Comparison of ENCODE assay signal across 26 mouse cellular contexts in the genomic region with DNA sequence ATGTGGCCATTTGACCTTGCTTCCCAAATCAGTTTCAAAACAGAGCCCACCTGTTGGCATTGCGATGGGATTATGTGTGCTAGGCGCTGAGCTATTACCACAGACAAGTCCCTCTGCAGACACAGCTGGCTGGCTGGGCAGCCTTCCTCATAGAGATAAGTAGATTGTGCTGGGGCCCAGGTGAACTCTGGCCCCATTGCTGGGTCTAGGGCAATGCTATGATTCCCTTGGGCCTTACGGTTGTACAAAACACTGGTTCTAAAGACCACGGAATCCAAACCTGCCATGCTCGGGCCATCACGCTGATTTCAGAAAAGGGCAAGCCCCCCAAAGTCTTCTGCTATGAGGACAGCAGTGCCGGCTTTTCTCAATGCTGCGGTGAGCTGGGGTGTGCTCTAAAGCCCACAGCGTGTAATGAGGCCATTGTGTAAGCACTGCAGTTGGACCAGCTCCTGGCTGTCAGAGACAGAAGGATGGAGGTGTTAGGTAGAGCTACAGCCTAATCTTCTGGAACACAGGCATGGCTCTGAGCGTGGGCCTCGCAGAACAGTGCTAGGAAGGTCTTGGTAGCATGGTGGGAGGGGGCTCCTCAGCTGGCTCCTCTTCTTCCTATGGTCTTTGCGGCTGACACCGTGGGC. TPM values are rescaled to one million over a fixed set of nuclear protein-coding genes. Genes with fewer than 3 reads are reported as not detected.
A peak's percentile ranks its signal among the peaks of the same experiment; 100 is the strongest.
DNase-seq lines count a peak whose midpoint lies in the region; ATAC-seq lines count a peak whose summit lies in the region.
"Had no signal": no experiment of that assay in that cellular context is flagged by ENCODE, and none has a peak within 500 bp of the region (broad histone marks: within the 10 kb centered on the region; RNA-seq: fewer than 3 reads in every experiment).

No protein-coding gene starts in this region.

- H3K27ac ChIP-seq in midbrain, embryonic 11.5 days (ENCODE audit: low read depth, low read length), result no peak overlapping the region
- no peak overlapping the region for H3K27ac ChIP-seq in midbrain, embryonic 15.5 days
- no peak overlapping the region for H3K27ac ChIP-seq in intestine, embryonic 15.5 days
- no peak overlapping the region; the same call in 1 of the 2 replicates for H3K27ac ChIP-seq in intestine, embryonic 16.5 days (ENCODE audit: low read length)
- H3K27ac ChIP-seq in stomach, embryonic 16.5 days (ENCODE audit: low read length), result no peak overlapping the region
- H3K27ac ChIP-seq: embryonic facial prominence, embryonic 13.5 days; embryonic facial prominence, embryonic 15.5 days; forebrain, embryonic 10.5 days; forebrain, embryonic 12.5 days had no signal

- ATAC-seq in midbrain, embryonic 11.5 days (ENCODE audit: low FRiP score), result no peak
- no peak for ATAC-seq in midbrain, embryonic 15.5 days (replicated peaks)
- ATAC-seq in intestine, embryonic 15.5 days, result peak; percentile 90
- peak; percentile 93 for ATAC-seq in intestine, embryonic 16.5 days
- 0 out of 2 replicates have a peak, but pooled peaks have one; percentile 28 for ATAC-seq in stomach, embryonic 16.5 days (ENCODE audit: insufficient read depth, low FRiP score)
- ATAC-seq: forebrain, embryonic 14.5 days had no signal

- DNase-seq in midbrain, embryonic 11.5 days (ENCODE audit: low spot score, missing footprints), result peak; percentile 73
- DNase-seq in layer of hippocampus, postnatal 36 days, result no peak
- no peak for DNase-seq in layer of hippocampus, adult 11-12 months (ENCODE audit: low spot score)
- DNase-seq: adrenal gland, adult 2 months; adrenal gland, postnatal 10 days; adrenal gland, postnatal 25 days; cerebellum, adult 11 months; cerebellum, adult 18-20 months; cerebellum, adult 8-10 months; cerebellum, adult 9-11 months; cerebellum, postnatal 14 days; cerebellum, postnatal 36 days; embryo, embryonic 11 days had no signal

- H3K9ac ChIP-seq in midbrain, embryonic 11.5 days (ENCODE audit: low read length), result no peak overlapping the region
- H3K9ac ChIP-seq in midbrain, embryonic 15.5 days, result no peak overlapping the region
- H3K9ac ChIP-seq in intestine, embryonic 15.5 days, result no peak overlapping the region
- no peak overlapping the region for H3K9ac ChIP-seq in intestine, embryonic 16.5 days (ENCODE audit: low read depth, low read length)
- H3K9ac ChIP-seq in stomach, embryonic 16.5 days (ENCODE audit: low read length), result no peak overlapping the region
- H3K9ac ChIP-seq: embryonic facial prominence, embryonic 13.5 days; embryonic facial prominence, embryonic 15.5 days; forebrain, embryonic 12.5 days had no signal

- 79% methylated on average over 13 of the region's 13 CpGs for WGBS in midbrain, embryonic 11.5 days
- WGBS in midbrain, embryonic 15.5 days, result 72% methylated on average over 13 of the region's 13 CpGs
- WGBS in intestine, embryonic 15.5 days, result 78% methylated on average over 13 of the region's 13 CpGs
- 76% methylated on average over 13 of the region's 13 CpGs for WGBS in intestine, embryonic 16.5 days
- 77% methylated on average over 13 of the region's 13 CpGs for WGBS in stomach, embryonic 16.5 days

- H3K4me1 ChIP-seq in midbrain, embryonic 11.5 days (ENCODE audit: control insufficient read depth, insufficient read depth, low read length), result no peaks in the 10 kb centered on the region
- H3K4me1 ChIP-seq in midbrain, embryonic 15.5 days, result no peaks in the 10 kb centered on the region
- 0 out of 2 replicates have a peak, but pooled peaks cover 4% of the 10 kb centered on the region for H3K4me1 ChIP-seq in intestine, embryonic 15.5 days (replicated peaks)
- peaks cover 7% of the 10 kb centered on the region for H3K4me1 ChIP-seq in intestine, embryonic 16.5 days (ENCODE audit: control insufficient read depth, insufficient read depth, low read length)
- H3K4me1 ChIP-seq in stomach, embryonic 16.5 days (ENCODE audit: control insufficient read depth, insufficient read depth, low read length), result peaks cover 11% of the 10 kb centered on the region

- H3K9me3 ChIP-seq in midbrain, embryonic 11.5 days (ENCODE audit: control insufficient read depth, low read length), result no peaks in the 10 kb centered on the region
- H3K9me3 ChIP-seq in midbrain, embryonic 15.5 days, result no peaks in the 10 kb centered on the region
- H3K9me3 ChIP-seq in intestine, embryonic 15.5 days, result no peaks in the 10 kb centered on the region
- H3K9me3 ChIP-seq in intestine, embryonic 16.5 days (ENCODE audit: control insufficient read depth, low read length), result no peaks in the 10 kb centered on the region
- H3K9me3 ChIP-seq in stomach, embryonic 16.5 days (replicated peaks; ENCODE audit: control insufficient read depth, low read length), result no peaks in the 10 kb centered on the region
- H3K9me3 ChIP-seq: embryonic facial prominence, embryonic 13.5 days; embryonic facial prominence, embryonic 15.5 days; forebrain, embryonic 10.5 days; forebrain, embryonic 12.5 days had no signal

- no peaks in the 10 kb centered on the region for H3K36me3 ChIP-seq in midbrain, embryonic 11.5 days (ENCODE audit: control insufficient read depth, insufficient read depth, low read length)
- no peaks in the 10 kb centered on the region for H3K36me3 ChIP-seq in midbrain, embryonic 15.5 days (replicated peaks)
- H3K36me3 ChIP-seq in intestine, embryonic 15.5 days, result no peaks in the 10 kb centered on the region
- no peaks in the 10 kb centered on the region for H3K36me3 ChIP-seq in intestine, embryonic 16.5 days (ENCODE audit: control insufficient read depth, insufficient read depth, low read length)
- no peaks in the 10 kb centered on the region for H3K36me3 ChIP-seq in stomach, embryonic 16.5 days (ENCODE audit: control insufficient read depth, insufficient read depth, low read length)
- H3K36me3 ChIP-seq: embryonic facial prominence, embryonic 13.5 days; embryonic facial prominence, embryonic 15.5 days; forebrain, embryonic 10.5 days; forebrain, embryonic 12.5 days had no signal

- no peaks in the 10 kb centered on the region for H3K27me3 ChIP-seq in midbrain, embryonic 11.5 days (ENCODE audit: control insufficient read depth, insufficient read depth, low read length)
- H3K27me3 ChIP-seq in midbrain, embryonic 15.5 days (replicated peaks), result no peaks in the 10 kb centered on the region
- no peaks in the 10 kb centered on the region for H3K27me3 ChIP-seq in intestine, embryonic 15.5 days (replicated peaks)
- H3K27me3 ChIP-seq in intestine, embryonic 16.5 days (replicated peaks; ENCODE audit: control insufficient read depth, insufficient read depth, low read length), result no peaks in the 10 kb centered on the region
- no peaks in the 10 kb centered on the region for H3K27me3 ChIP-seq in stomach, embryonic 16.5 days (ENCODE audit: control insufficient read depth, insufficient read depth, low read length)
- H3K27me3 ChIP-seq: embryonic facial prominence, embryonic 15.5 days; forebrain, embryonic 12.5 days had no signal

- H3K4me3 ChIP-seq in midbrain, embryonic 11.5 days (ENCODE audit: low read depth, low read length), result no peak overlapping the region
- no peak overlapping the region for H3K4me3 ChIP-seq in midbrain, embryonic 15.5 days
- no peak overlapping the region for H3K4me3 ChIP-seq in intestine, embryonic 15.5 days (replicated peaks)
- H3K4me3 ChIP-seq in intestine, embryonic 16.5 days (ENCODE audit: low read length), result no peak overlapping the region
- no peak overlapping the region for H3K4me3 ChIP-seq in stomach, embryonic 16.5 days (replicated peaks; ENCODE audit: low read length)
- H3K4me3 ChIP-seq: embryonic facial prominence, embryonic 13.5 days; embryonic facial prominence, embryonic 15.5 days; erythroblast, embryonic 14.5 days; forebrain, embryonic 10.5 days; forebrain, embryonic 12.5 days had no signal

- H3K4me2 ChIP-seq in midbrain, embryonic 11.5 days, result no peak overlapping the region
- no peak overlapping the region for H3K4me2 ChIP-seq in midbrain, embryonic 15.5 days
- no peak overlapping the region for H3K4me2 ChIP-seq in intestine, embryonic 15.5 days (replicated peaks)
- H3K4me2 ChIP-seq in intestine, embryonic 16.5 days (ENCODE audit: low read depth, low read length), result no peak overlapping the region
- no peak overlapping the region for H3K4me2 ChIP-seq in stomach, embryonic 16.5 days (ENCODE audit: low read depth, low read length)
- H3K4me2 ChIP-seq: embryonic facial prominence, embryonic 13.5 days; embryonic facial prominence, embryonic 15.5 days; forebrain, embryonic 12.5 days had no signal

RNA-seq across cellular contexts. Expression of gene Pitx1, which starts 51.2 kb away (rescaled TPM):
- 0.25 and 0.88 TPM in 2 replicates for polyA plus RNA-seq in midbrain, embryonic 11.5 days (2014; fragmentation: Nextera tagmentation; extraction: Ambion mirVana)
- polyA plus RNA-seq in midbrain, embryonic 15.5 days (2015; fragmentation: Nextera tagmentation; extraction: Ambion mirVana), result 2.9 and 3.7 TPM in 2 replicates
- polyA plus RNA-seq in intestine, embryonic 15.5 days (2015; fragmentation: Nextera tagmentation; extraction: Ambion mirVana), result 15.2 and 18.4 TPM in 2 replicates
- polyA plus RNA-seq in intestine, embryonic 16.5 days (2015; fragmentation: Nextera tagmentation; extraction: Ambion mirVana), result 9.0 and 9.1 TPM in 2 replicates
- 106 and 110 TPM in 2 replicates for polyA plus RNA-seq in stomach, embryonic 16.5 days (2015; fragmentation: Nextera tagmentation; extraction: Ambion mirVana)
- total RNA-seq in layer of hippocampus, postnatal 36 days (2021), result not detected
- total RNA-seq: adrenal gland, adult 2 months; adrenal gland, postnatal 10 days; adrenal gland, postnatal 25 days; common myeloid progenitor, adult 5-6 weeks; MEL had no signal
- polyA plus RNA-seq: adrenal gland, adult 2 months; C2C12; forebrain, embryonic 14.5 days had no signal

Comparison
In these comparisons a context has a peak if more than half of its experiments do, and no peak if none do; other contexts are left out.
1. ATAC-seq: peak in intestine, embryonic 15.5 days (single experiment), intestine, embryonic 16.5 days (single experiment) and stomach, embryonic 16.5 days (single experiment); none in midbrain, embryonic 11.5 days (single experiment) and midbrain, embryonic 15.5 days (single experiment).